Mouse (Mus musculus) embryonic facial prominence, embryonic 13.5 days (tissue): ENCODE measurements around the gene Pou6f2. TPM values are rescaled to one million over a fixed set of nuclear protein-coding genes. Genes with fewer than 3 reads are reported as not detected.

ENCODE experiments used
- ATAC-seq: fragments of 200-750 bp; cut with Nextera tagmentation; 2 replicates; pipeline ENCODE4 v1.8.0; 2017; ENCODE audit warnings: low read depth; ENCODE audit not compliant: insufficient number of reproducible peaks, insufficient read depth, low FRiP score, low TSS enrichment
- H3K27ac ChIP-seq: fragments of 300-500 bp; sonication (generic); 2 replicates; pipeline ENCODE4 v1.5.1; 2015; ENCODE audit warnings: moderate library complexity, mild to moderate bottlenecking, inconsistent platforms
- H3K27me3 ChIP-seq: fragments of 300-500 bp; sonication (generic); 2 replicates; pipeline ENCODE4 v1.6.1; 2015; ENCODE audit warnings: mild to moderate bottlenecking, inconsistent platforms
- H3K36me3 ChIP-seq: fragments of 300-500 bp; sonication (generic); 2 replicates; pipeline ENCODE4 v1.6.1; 2015; ENCODE audit warnings: mild to moderate bottlenecking, inconsistent platforms
- H3K4me1 ChIP-seq: fragments of 300-500 bp; sonication (generic); 2 replicates; pipeline ENCODE4 v1.6.1; 2015; ENCODE audit warnings: inconsistent platforms
- H3K4me2 ChIP-seq: fragments of 300-500 bp; sonication (generic); 2 replicates; pipeline ENCODE4 v1.6.1; 2015; ENCODE audit warnings: moderate library complexity, mild to moderate bottlenecking, inconsistent platforms
- H3K4me3 ChIP-seq: fragments of 300-500 bp; sonication (generic); 2 replicates; pipeline ENCODE4 v1.5.1; 2015; ENCODE audit warnings: mild to moderate bottlenecking, inconsistent platforms
- H3K9ac ChIP-seq: fragments of 300-500 bp; sonication (generic); 2 replicates; pipeline ENCODE4 v1.6.1; 2015; ENCODE audit warnings: mild to moderate bottlenecking, inconsistent platforms
- H3K9me3 ChIP-seq: fragments of 300-500 bp; sonication (generic); 2 replicates; pipeline ENCODE4 v1.6.1; 2016; ENCODE audit warnings: inconsistent platforms
- WGBS: fragments of 180-500 bp; shearing (Covaris S2); methylation state at CpG from one replicate; pipeline ENCODE4 v1.1.7; 2015; ENCODE audit warnings: mixed read lengths; 5-methylcytosine and 5-hydroxymethylcytosine counted together
- polyA plus RNA-seq: library from polyadenylated mRNA; unstranded; fragments of >200 nt; fragmentation: Nextera tagmentation; extraction: Ambion mirVana; gene quantifications from 2 replicates; pipeline ENCODE4 v1.2.1, GENCODE M21; 2015

Gene Pou6f2
- 0.06 and 0.25 TPM in 2 replicates for polyA plus RNA-seq

DNA sequence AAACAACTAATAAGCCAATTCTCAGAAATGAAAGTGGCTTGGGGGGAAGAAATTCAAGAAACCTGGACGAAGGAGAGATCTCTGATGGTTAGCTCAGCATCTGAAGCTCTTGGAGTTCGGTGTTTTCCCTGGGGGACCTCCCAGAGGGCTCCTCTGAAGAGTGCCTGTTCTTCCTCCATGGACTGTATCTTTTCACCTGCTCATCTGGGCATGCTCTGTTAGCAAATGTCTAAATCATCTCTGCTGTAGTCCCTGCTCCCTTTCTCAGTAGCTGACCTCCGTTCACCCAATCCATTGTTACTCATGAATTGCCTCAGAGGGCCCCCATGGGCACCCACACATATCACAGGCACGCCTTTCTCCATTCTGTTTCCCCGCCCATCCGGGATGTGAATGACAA is at the start of gene Pou6f2:
Gene Pou6f2 (minus strand): TSS at position 101 of the 400 bp plus-strand sequence.
- H3K4me2 ChIP-seq: no peak within 1 kb of the TSS
- no peak within 1 kb of the TSS for H3K4me3 ChIP-seq
- H3K36me3 ChIP-seq: no peaks in the 10 kb centered on the region
- H3K4me1 ChIP-seq: no peaks in the 10 kb centered on the region
- ATAC-seq: no peak
- WGBS: 78% methylated on average over 6 of the region's 6 CpGs
- no peaks in the 10 kb centered on the region for H3K27me3 ChIP-seq
- no peak within 1 kb of the TSS for H3K9ac ChIP-seq
- H3K27ac ChIP-seq: no peak within 1 kb of the TSS
- no peaks in the 10 kb centered on the region for H3K9me3 ChIP-seq

DNA sequence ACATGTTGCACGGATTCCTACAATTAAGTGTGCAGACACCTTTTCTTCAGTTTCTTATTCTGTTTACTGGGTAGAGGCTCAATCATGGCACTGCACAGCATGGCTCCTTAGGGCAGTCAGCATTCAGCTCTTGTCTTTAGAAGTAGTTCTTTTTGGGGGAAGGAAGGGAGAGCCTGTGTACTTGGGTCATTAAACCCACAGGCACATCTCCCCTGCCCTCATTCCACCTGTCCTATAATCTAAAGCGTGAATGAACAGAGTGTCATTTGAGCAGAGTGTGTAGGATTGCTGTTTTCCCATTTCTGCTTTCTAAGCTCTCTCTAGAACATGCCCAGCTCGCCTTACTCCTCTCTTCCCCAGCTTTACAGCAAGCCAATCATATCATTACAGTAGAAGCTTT is 42.4 kb upstream of the Pou6f2 start:
- Histone ChIP-seq H3K4me3 (no peak overlapping the region), H3K9me3 (no peaks in the 10 kb centered on the region), H3K4me2 (no peak overlapping the region), H3K4me1 (no peaks in the 10 kb centered on the region), H3K27ac (no peak overlapping the region), H3K27me3 (no peaks in the 10 kb centered on the region), H3K36me3 (no peaks in the 10 kb centered on the region), H3K9ac (no peak overlapping the region)
- no peak for ATAC-seq
- WGBS: 74% methylated on average over 3 of the region's 3 CpGs

DNA sequence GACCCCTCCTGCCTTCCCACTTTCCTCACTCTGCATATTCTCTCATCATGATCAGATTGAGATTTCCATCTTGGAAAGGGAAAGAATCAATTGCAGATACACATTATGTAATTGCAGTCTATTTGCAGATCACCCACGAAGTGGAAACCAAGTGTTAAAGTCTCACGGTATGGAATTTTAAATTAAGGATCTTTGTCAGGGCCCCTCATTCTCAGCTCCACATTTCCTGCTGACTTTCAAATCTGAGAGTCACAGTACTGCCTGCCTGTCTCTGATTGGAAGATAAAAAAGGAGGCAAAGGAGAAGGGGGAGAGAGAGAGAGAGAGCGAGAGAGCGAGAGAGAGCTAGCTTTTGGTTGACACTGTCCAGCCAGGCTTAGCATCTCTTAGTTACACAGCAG is 9.8 kb downstream of the Pou6f2 start:
- Histone ChIP-seq H3K27me3 (no peaks in the 10 kb centered on the region), H3K36me3 (no peaks in the 10 kb centered on the region), H3K4me1 (no peaks in the 10 kb centered on the region), H3K4me2 (no peak overlapping the region), H3K9me3 (no peaks in the 10 kb centered on the region), H3K4me3 (no peak overlapping the region), H3K27ac (no peak overlapping the region), H3K9ac (no peak overlapping the region)
- no peak for ATAC-seq
- WGBS: 83% methylated on average over 4 of the region's 4 CpGs

DNA sequence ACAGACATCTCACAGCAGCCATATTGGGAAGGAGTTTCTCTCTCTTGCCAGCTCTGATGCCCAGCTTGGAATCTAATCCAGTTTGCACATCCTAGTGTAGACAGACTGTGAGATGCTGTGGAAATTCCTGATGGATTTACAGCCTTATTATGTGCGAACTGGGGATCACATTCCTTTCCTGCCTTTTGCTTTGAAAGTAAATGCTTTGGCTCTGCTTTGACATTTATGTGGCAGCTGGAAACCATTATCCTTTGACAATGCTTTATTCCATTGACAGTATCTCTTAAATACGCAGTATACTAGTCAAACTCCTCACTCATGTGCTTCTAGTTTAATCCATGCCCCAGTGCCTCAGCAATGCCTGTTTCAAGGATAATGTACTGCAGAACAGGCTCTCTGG is 34.1 kb downstream of the Pou6f2 start:
- Histone ChIP-seq H3K27me3 (no peaks in the 10 kb centered on the region), H3K9ac (no peak overlapping the region), H3K9me3 (no peaks in the 10 kb centered on the region), H3K4me1 (peaks cover 12% of the 10 kb centered on the region), H3K36me3 (no peaks in the 10 kb centered on the region), H3K27ac (no peak overlapping the region), H3K4me3 (no peak overlapping the region), H3K4me2 (no peak overlapping the region)
- WGBS: 20% methylated on average over 2 of the region's 2 CpGs
- ATAC-seq: no peak

DNA sequence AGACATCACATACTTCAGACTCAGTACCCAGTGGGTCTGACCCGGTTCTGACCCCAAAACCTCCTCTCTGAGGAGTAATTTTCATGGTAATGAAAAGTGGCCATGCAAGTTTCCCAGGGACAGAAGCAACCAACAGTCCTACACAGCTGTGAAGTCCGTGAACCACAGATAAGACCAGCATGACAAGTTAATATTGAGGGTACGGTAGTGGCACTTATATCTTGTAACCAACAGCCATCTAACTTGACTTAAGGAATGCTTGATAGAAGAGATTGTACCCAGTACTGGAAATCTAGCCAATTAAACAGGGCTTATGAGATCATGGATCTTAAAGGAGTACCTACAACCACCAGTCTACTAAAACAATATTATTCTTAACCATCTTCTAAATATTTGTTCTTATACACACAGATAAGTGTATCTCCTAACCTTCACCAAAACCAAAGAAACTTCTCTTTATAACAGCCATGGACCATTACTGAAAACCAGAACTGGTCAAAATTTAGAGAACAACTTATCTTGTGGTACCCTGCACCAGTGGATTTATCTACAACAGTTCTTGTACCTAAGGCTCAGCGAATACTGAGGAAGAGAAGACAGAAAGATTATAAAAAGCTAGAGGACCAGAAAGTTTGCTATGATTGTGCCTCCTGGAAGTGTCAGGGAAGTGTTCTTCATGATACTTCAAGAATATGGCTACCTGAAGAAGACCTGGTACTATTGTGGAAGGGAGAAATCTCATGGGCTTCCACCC is 52.7 kb downstream of the Pou6f2 start:
- no peak for ATAC-seq
- Histone ChIP-seq H3K4me1 (no peaks in the 10 kb centered on the region), H3K9me3 (no peaks in the 10 kb centered on the region), H3K27ac (no peak overlapping the region), H3K9ac (no peak overlapping the region), H3K36me3 (no peaks in the 10 kb centered on the region), H3K4me3 (no peak overlapping the region), H3K27me3 (no peaks in the 10 kb centered on the region), H3K4me2 (no peak overlapping the region)
- WGBS: 72% methylated on average over 4 of the region's 4 CpGs

DNA sequence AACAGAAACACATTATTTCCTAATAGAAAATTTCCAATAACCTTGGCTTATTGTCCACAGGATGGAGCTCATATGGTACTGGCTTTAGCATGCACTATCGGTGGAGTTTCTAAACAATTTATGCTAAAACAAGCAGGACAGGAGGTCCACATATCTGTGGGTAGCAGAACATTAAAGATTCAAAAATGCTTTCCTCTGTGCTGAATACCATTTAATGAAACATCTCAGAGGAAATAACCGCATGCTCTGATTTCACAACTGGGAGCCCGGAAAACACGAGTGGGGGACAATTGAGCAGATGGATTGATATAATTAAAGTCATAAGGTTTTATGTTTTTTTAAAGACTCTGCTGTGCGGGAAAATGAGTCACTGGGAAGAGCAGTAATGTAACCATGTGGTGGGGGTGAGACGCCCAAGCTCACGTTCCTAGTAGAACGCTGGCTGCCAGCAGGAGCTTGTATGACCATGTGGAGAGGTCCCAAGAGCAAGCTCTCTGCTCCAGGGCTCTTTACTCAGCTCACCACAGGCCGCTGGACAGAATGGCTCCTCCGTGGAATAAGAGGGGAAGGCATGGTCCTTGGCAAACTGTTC is 58.5 kb downstream of the Pou6f2 start:
- Histone ChIP-seq H3K36me3 (no peaks in the 10 kb centered on the region), H3K4me2 (no peak overlapping the region), H3K27me3 (0 out of 2 replicates have a peak, but pooled peaks cover 4% of the 10 kb centered on the region), H3K4me1 (no peaks in the 10 kb centered on the region), H3K9me3 (no peaks in the 10 kb centered on the region), H3K9ac (no peak overlapping the region), H3K4me3 (no peak overlapping the region), H3K27ac (no peak overlapping the region)
- no peak for ATAC-seq
- 47% methylated on average over 10 of the region's 10 CpGs for WGBS

DNA sequence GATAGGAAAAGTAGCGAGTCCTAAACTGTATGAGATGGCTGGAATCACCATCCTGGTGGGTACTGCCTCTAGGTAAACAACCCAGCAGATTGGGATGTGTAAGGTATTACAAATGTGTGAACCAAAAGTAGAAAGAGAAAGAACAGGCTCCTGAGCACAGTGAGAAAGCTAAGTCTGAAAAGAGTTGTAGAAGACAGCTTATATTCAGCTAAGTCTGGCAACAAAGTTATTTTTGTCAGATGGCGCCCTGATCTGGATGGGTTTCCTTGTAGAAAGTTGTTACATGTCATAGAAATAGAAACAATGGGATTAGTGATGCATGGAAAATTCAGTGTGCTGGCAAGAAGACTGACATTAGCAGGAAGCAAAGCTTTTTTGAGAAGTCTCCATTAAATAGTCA is 59.5 kb downstream of the Pou6f2 start:
- Histone ChIP-seq H3K9me3 (no peaks in the 10 kb centered on the region), H3K4me1 (no peaks in the 10 kb centered on the region), H3K4me3 (no peak overlapping the region), H3K27ac (no peak overlapping the region), H3K4me2 (no peak overlapping the region), H3K27me3 (0 out of 2 replicates have a peak, but pooled peaks cover 4% of the 10 kb centered on the region), H3K36me3 (no peaks in the 10 kb centered on the region), H3K9ac (no peak overlapping the region)
- ATAC-seq: no peak
- WGBS: 73% methylated on average over 2 of the region's 2 CpGs

DNA sequence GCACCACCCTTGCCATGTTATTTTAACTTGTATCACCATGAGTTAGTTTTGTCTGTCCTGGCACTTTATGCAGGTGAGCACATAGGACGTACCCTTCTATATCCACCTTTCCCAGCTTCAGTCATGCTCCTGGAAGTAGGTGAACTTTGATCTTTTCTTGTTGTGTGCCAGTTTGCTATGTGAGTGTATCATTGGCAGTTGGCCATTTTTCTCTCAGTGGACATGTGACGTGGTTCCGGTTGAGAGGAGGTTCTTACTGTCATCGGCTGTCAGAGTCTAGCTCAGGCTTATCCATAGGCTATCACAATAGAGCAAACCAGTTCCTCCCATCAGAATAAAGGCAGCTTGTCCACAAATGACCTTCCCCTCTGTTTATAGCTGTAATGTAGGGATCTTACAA is 63.5 kb downstream of the Pou6f2 start:
- Histone ChIP-seq H3K27me3 (0 out of 2 replicates have a peak, but pooled peaks cover 4% of the 10 kb centered on the region), H3K4me1 (no peaks in the 10 kb centered on the region), H3K9ac (no peak overlapping the region), H3K4me3 (no peak overlapping the region), H3K27ac (no peak overlapping the region), H3K9me3 (no peaks in the 10 kb centered on the region), H3K36me3 (no peaks in the 10 kb centered on the region), H3K4me2 (no peak overlapping the region)
- 89% methylated on average over 4 of the region's 4 CpGs for WGBS
- ATAC-seq: no peak

DNA sequence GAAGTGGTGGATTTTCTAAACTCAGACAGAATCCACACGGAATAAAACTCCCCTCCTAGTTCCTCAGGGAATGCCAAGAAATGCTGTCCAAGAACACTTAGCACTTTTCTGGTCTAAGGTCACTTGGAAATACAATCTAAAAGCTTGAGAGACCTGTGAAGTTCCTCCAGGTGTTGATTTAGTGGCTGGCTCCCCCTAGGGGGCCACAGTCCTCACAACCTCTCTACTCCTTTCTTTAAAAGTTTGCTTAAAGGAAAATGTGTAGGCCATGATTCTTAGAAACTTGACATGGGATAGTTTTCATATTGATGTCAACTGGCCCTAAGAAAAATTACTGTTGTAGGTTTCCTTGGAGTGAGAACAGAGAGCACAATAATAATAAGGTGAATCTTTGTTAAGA is 64.9 kb downstream of the Pou6f2 start:
- no peaks in the 10 kb centered on the region; the same call in 1 of the 2 replicates for H3K9me3 ChIP-seq
- 41% methylated on average over 1 of the region's 1 CpGs for WGBS
- ATAC-seq: no peak
- 0 out of 2 replicates have a peak, but pooled peaks cover 4% of the 10 kb centered on the region for H3K27me3 ChIP-seq
- no peak overlapping the region for H3K4me2 ChIP-seq
- H3K4me3 ChIP-seq: no peak overlapping the region
- H3K36me3 ChIP-seq: no peaks in the 10 kb centered on the region
- H3K9ac ChIP-seq: no peak overlapping the region
- no peak overlapping the region for H3K27ac ChIP-seq
- no peaks in the 10 kb centered on the region for H3K4me1 ChIP-seq

DNA sequence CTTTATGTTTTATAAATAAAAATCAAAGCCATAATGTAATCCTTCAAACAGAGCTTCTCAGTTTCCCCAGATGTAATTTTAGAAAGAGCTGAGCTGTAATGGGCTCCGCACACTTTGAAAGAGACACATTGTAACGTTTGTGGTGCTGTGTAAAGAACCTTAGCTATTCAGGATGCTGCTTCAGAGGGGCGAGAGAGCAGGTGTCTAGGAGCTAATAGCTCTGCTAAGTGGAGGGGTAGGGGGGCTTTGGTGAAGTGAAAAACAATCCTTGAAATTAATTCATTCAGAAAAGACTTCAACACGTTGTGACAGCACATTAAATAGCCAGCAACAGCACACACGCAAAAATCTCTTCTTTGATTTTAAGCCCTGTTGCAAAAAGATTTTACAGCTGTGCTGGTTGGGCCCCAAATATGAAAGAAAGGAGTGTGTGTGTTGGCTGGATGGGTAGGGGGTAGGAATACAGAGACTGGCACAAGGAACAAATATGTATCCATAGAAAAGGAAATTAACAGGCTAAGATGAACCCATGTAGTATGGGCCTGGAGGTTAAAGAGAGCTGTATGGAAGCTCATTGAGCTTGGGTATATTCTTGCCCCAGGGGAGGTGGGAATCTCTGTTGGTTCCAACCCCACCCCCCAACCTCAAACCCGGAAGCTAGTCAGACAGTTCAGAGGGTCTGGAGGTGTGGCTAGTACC is 73.4 kb downstream of the Pou6f2 start:
- Histone ChIP-seq H3K4me1 (no peaks in the 10 kb centered on the region), H3K4me2 (no peak overlapping the region), H3K9ac (no peak overlapping the region), H3K27ac (no peak overlapping the region), H3K36me3 (no peaks in the 10 kb centered on the region), H3K27me3 (no peaks in the 10 kb centered on the region), H3K4me3 (no peak overlapping the region), H3K9me3 (no peaks in the 10 kb centered on the region; the same call in 1 of the 2 replicates)
- no peak for ATAC-seq
- WGBS: 52% methylated on average over 6 of the region's 6 CpGs

DNA sequence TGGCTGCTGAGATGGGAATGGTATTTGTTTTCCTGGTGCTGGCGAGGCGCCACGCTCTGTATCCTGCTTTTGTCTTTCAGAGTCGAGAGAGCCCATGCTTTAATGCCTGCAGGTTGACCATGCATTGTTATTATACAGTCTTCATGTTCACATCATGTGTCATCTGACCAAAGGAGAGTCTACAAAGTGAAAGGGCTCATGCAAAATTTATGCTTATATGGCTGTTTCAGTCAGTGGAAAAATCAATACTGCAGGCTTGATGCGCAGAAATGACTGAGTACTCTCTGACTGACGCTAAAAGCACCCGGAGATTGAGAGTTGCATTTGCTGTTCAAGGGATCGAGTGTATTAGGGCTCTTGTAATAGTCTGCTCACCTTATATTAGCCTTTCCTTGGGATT is 74.1 kb downstream of the Pou6f2 start:
- H3K4me2 ChIP-seq: no peak overlapping the region
- WGBS: 78% methylated on average over 8 of the region's 8 CpGs
- no peaks in the 10 kb centered on the region for H3K36me3 ChIP-seq
- H3K4me3 ChIP-seq: no peak overlapping the region
- H3K9ac ChIP-seq: no peak overlapping the region
- no peaks in the 10 kb centered on the region; the same call in 1 of the 2 replicates for H3K9me3 ChIP-seq
- no peak overlapping the region for H3K27ac ChIP-seq
- no peaks in the 10 kb centered on the region for H3K4me1 ChIP-seq
- no peak for ATAC-seq
- H3K27me3 ChIP-seq: no peaks in the 10 kb centered on the region

DNA sequence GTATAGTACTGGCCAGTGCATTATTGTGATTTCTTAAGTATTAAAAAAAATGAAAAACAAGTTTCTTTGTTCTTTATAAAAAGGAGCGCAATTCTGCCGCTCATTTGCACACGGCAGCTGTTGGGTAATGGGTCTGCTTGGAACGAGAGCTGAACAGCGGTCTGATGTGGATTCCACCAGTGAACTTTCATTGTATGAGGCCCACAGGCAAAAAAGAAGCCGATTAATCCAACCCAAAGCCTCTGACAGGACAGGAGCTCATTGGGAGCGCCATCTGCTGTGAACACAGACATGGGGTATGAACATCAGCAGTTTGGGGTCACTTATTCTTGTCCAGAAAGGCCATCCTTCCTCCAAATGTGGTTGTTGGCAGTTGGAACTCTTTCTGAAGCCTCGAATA is 84.9 kb downstream of the Pou6f2 start:
- no peak overlapping the region for H3K27ac ChIP-seq
- ATAC-seq: no peak

More for the DNA sequence above, 84.9 kb downstream of the Pou6f2 start:
- no peaks in the 10 kb centered on the region for H3K36me3 ChIP-seq
- no peak overlapping the region for H3K9ac ChIP-seq
- H3K4me2 ChIP-seq: no peak overlapping the region
- 73% methylated on average over 8 of the region's 8 CpGs for WGBS
- H3K9me3 ChIP-seq: no peaks in the 10 kb centered on the region
- peaks cover 8% of the 10 kb centered on the region; the same call in 1 of the 2 replicates for H3K4me1 ChIP-seq
- H3K4me3 ChIP-seq: no peak overlapping the region
- no peaks in the 10 kb centered on the region for H3K27me3 ChIP-seq
